Mouse (Mus musculus) CH12.LX (cell line): ENCODE measurements around the gene Abhd12. TPM values are rescaled to one million over a fixed set of nuclear protein-coding genes. Genes with fewer than 3 reads are reported as not detected.

Source experiments
- DNase-seq: peaks from one replicate; pipeline ENCODE4 v3.0.0-alpha.2; 2013; ENCODE audit errors: extremely low read depth
- H3K27ac ChIP-seq: 2 replicates; pipeline ENCODE4 v1.5.1; 2012; ENCODE audit warnings: low read depth, mild to moderate bottlenecking, control low read depth, moderate library complexity; ENCODE audit not compliant: insufficient read depth
- H3K27me3 ChIP-seq: replicated peaks from 2 replicates; pipeline ENCODE3; 2012; ENCODE audit warnings: inconsistent platforms
- H3K36me3 ChIP-seq, 2 experiments: replicated peaks in 1 of 2; 2 replicates each; pipeline versions ENCODE3 to v1.6.1; 2012; ENCODE audit warnings: inconsistent platforms in 1 of 2, low read length in 1 of 2, mild to moderate bottlenecking in 1 of 2, mixed read lengths in 1 of 2, moderate library complexity in 1 of 2; ENCODE audit not compliant: control insufficient read depth in 1 of 2, insufficient read depth in 1 of 2
- H3K4me1 ChIP-seq, 2 experiments: 2 replicates each; pipeline ENCODE4 v1.6.1; 2012; ENCODE audit warnings: inconsistent platforms in 1 of 2, moderate library complexity in 1 of 2; ENCODE audit not compliant: insufficient read depth in 2 of 2, control insufficient read depth in 1 of 2
- H3K4me2 ChIP-seq: 2 replicates; pipeline ENCODE4 v1.6.1; 2012; ENCODE audit warnings: low read depth, mild to moderate bottlenecking, control low read depth; ENCODE audit not compliant: poor library complexity, insufficient read depth, severe bottlenecking
- H3K4me3 ChIP-seq, 3 experiments: fragments of 150-350 bp in 1 of 3; sonication (generic) in 1 of 3; replicated peaks in 1 of 3; 2 replicates each; pipeline versions ENCODE3 to v1.5.1; 2011 to 2012; ENCODE audit warnings: low read depth in 2 of 3, low read length in 2 of 3, mild to moderate bottlenecking in 2 of 3, moderate library complexity in 2 of 3, control low read depth in 1 of 3, improper control_type of control experiment in 1 of 3, inconsistent platforms in 1 of 3, mixed read lengths in 1 of 3; ENCODE audit not compliant: poor library complexity in 1 of 3
- H3K79me2 ChIP-seq: replicated peaks from 2 replicates; pipeline ENCODE4 v1.6.1; 2012; ENCODE audit warnings: mild to moderate bottlenecking, moderate library complexity; ENCODE audit not compliant: control insufficient read depth, poor library complexity, insufficient read depth, severe bottlenecking; ENCODE audit errors: extremely low read depth
- H3K9ac ChIP-seq: 2 replicates; pipeline ENCODE4 v1.6.1; 2012; ENCODE audit warnings: low read depth, mild to moderate bottlenecking, control low read depth, moderate library complexity; ENCODE audit not compliant: insufficient read depth
- H3K9me3 ChIP-seq: replicated peaks from 2 replicates; pipeline ENCODE3; 2012; ENCODE audit warnings: low read length, inconsistent platforms, mixed read lengths
- CHD1 ChIP-seq: IDR thresholded peaks from 2 replicates; pipeline ENCODE4 v1.6.1; 2012; ENCODE audit warnings: low read depth, low read length, improper control_type of control experiment, inconsistent platforms
- CHD2 ChIP-seq: IDR thresholded peaks from 2 replicates; pipeline ENCODE4 v1.6.1; 2011; ENCODE audit warnings: low read length, improper control_type of control experiment
- EP300 ChIP-seq: IDR thresholded peaks from 2 replicates; pipeline ENCODE4 v1.6.1; 2011; ENCODE audit warnings: low read length, improper control_type of control experiment
- ETS1 ChIP-seq: conservative IDR thresholded peaks from 2 replicates; pipeline ENCODE4 v1.6.1; 2012; ENCODE audit warnings: low read depth, mild to moderate bottlenecking, inconsistent platforms, low read length, improper control_type of control experiment, moderate library complexity
- HCFC1 ChIP-seq: IDR thresholded peaks from 2 replicates; pipeline ENCODE4 v1.6.1; 2012; ENCODE audit warnings: low read depth, mild to moderate bottlenecking, inconsistent platforms, low read length, improper control_type of control experiment
- IRF4 ChIP-seq: IDR thresholded peaks from 2 replicates; pipeline ENCODE4 v1.6.1; 2014; ENCODE audit warnings: low read depth, mild to moderate bottlenecking, inconsistent platforms, low read length, improper control_type of control experiment
- JUN ChIP-seq: IDR thresholded peaks from 2 replicates; pipeline ENCODE4 v1.6.1; 2011; ENCODE audit warnings: low read depth, mild to moderate bottlenecking, low read length, improper control_type of control experiment, moderate library complexity; ENCODE audit not compliant: insufficient read depth
- JUND ChIP-seq: conservative IDR thresholded peaks from 2 replicates; pipeline ENCODE4 v1.6.1; 2011; ENCODE audit warnings: low read depth, low read length, improper control_type of control experiment
- KAT2A ChIP-seq: IDR thresholded peaks from 2 replicates; pipeline ENCODE4 v1.6.1; 2012; ENCODE audit warnings: low read length, improper control_type of control experiment, inconsistent platforms; ENCODE audit not compliant: insufficient replicate concordance
- MAFK ChIP-seq: IDR thresholded peaks from 2 replicates; pipeline ENCODE4 v1.6.1; 2011; ENCODE audit warnings: low read length, improper control_type of control experiment; ENCODE audit not compliant: insufficient replicate concordance
- MAZ ChIP-seq: IDR thresholded peaks from 2 replicates; pipeline ENCODE4 v1.6.1; 2012; ENCODE audit warnings: low read depth, mild to moderate bottlenecking, inconsistent platforms, low read length, improper control_type of control experiment, moderate library complexity
- MYC ChIP-seq: IDR thresholded peaks from 2 replicates; pipeline ENCODE4 v1.6.1; 2011; ENCODE audit warnings: low read depth, mild to moderate bottlenecking, improper control_type of control experiment, low read length
- NRF1 ChIP-seq: IDR thresholded peaks from 2 replicates; pipeline ENCODE4 v1.6.1; 2014; ENCODE audit warnings: low read depth, mild to moderate bottlenecking, inconsistent platforms, low read length, improper control_type of control experiment, moderate library complexity
- RAD21 ChIP-seq: IDR thresholded peaks from 2 replicates; pipeline ENCODE4 v1.6.1; 2011; ENCODE audit warnings: low read depth, mild to moderate bottlenecking, low read length, improper control_type of control experiment, moderate library complexity
- RCOR1 ChIP-seq: conservative IDR thresholded peaks from 2 replicates; pipeline ENCODE4 v1.6.1; 2012; ENCODE audit warnings: low read depth, mild to moderate bottlenecking, inconsistent platforms, low read length, improper control_type of control experiment
- SIN3A ChIP-seq: IDR thresholded peaks from 2 replicates; pipeline ENCODE4 v1.6.1; 2012; ENCODE audit warnings: low read length, improper control_type of control experiment, inconsistent platforms
- TBP ChIP-seq: conservative IDR thresholded peaks from 2 replicates; pipeline ENCODE4 v1.6.1; 2011; ENCODE audit warnings: low read depth, low read length, improper control_type of control experiment
- TCF12 ChIP-seq: IDR thresholded peaks from 2 replicates; pipeline ENCODE4 v1.6.1; 2014; ENCODE audit warnings: low read depth, mild to moderate bottlenecking, inconsistent platforms, low read length, improper control_type of control experiment
- UBTF ChIP-seq: IDR thresholded peaks from 2 replicates; pipeline ENCODE4 v1.6.1; 2012; ENCODE audit warnings: low read depth, mild to moderate bottlenecking, inconsistent platforms, low read length, improper control_type of control experiment, moderate library complexity
- USF1 ChIP-seq: IDR thresholded peaks from 2 replicates; pipeline ENCODE4 v1.6.1; 2014; ENCODE audit warnings: low read depth, mild to moderate bottlenecking, inconsistent platforms, low read length, improper control_type of control experiment
- USF2 ChIP-seq: conservative IDR thresholded peaks from 2 replicates; pipeline ENCODE4 v1.6.1; 2011; ENCODE audit warnings: low read depth, low read length, improper control_type of control experiment
- ZKSCAN1 ChIP-seq: IDR thresholded peaks from 2 replicates; pipeline ENCODE4 v1.6.1; 2012; ENCODE audit warnings: low read depth, inconsistent platforms, low read length, improper control_type of control experiment, borderline replicate concordance
- dilution Hi-C: fragments of 300-500 bp; cut with MboI; formaldehyde crosslinking; loops from 2 replicates; pipeline ENCODE4 v1.14.3; 2020; ENCODE audit warnings: low sequenced_read_pairs; ENCODE audit not compliant: extremely low pct_unique_long_range_greater_than_20kb, extremely low pct_ligation_motif_present
- in situ Hi-C: fragments of 300-500 bp; cut with MboI; formaldehyde crosslinking; loops from 3 replicates; pipeline ENCODE4 v1.14.3; 2019; ENCODE audit warnings: low sequenced_read_pairs, low pct_ligation_motif_present, low pct_unique_long_range_greater_than_20kb, mixed read lengths
- polyA plus RNA-seq: library from polyadenylated mRNA; unstranded; fragments of >175 nt; gene quantifications from 2 replicates; pipeline ENCODE4 v1.2.1, GENCODE M21; 2012; ENCODE audit warnings: low read depth; ENCODE audit not compliant: insufficient read length
- total RNA-seq, 2 experiments: library from RNA; depleted of rRNA; stranded (reverse); fragments of 300-350 nt in 1 of 2; fragments of >200 nt in 1 of 2; gene quantifications; 2 replicates each; pipeline ENCODE4 v1.2.3; 2012 to 2014

Gene Abhd12
- total and polyA plus RNA-seq, 3 experiments, result 43.6 to 51.5 (median 51.3) TPM

DNA sequence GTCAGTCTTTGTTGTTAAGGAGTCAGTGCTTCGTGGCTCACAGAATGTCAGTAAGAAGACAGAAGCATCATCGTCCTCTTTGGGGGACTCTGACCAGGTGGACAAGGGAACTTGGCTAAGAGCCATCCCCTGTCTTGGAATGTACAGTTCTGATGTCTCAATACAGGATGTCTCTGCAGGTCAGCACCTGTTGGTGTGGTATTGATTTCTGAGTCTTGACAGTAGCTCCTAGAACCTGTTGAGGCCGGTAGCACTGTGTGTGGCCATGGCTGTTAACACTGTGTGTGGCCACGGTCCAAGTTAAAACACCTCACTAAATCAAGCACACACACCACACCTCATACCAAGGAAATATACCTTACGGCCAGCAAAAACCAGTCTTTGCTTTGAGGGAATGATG, 103.9 kb downstream of the Abhd12 start:
- DNase-seq, result no peak
- Histone ChIP-seq H3K4me2 (no peak overlapping the region), H3K79me2 (peaks cover 3% of the 10 kb centered on the region), H3K27ac (no peak overlapping the region), H3K9me3 (no peaks in the 10 kb centered on the region), H3K4me3 (no peak overlapping the region), H3K9ac (no peak overlapping the region), H3K4me1 (no peaks in the 10 kb centered on the region), H3K36me3 (peaks cover 46 to 86% of the 10 kb centered on the region in 2 experiments), H3K27me3 (no peaks in the 10 kb centered on the region)
- in situ Hi-C loops (no loop called here), dilution Hi-C loops (no loop called here)
- no peak for TF ChIP-seq MAZ
- no peak for TF ChIP-seq JUN
- no peak for TF ChIP-seq CHD2
- no peak for TF ChIP-seq JUND
- TF ChIP-seq RAD21, result no peak
- TF ChIP-seq NRF1, result no peak
- TF ChIP-seq MAFK, result no peak
- no peak for TF ChIP-seq RCOR1
- TF ChIP-seq KAT2A, result no peak
- no peak for TF ChIP-seq ETS1
- TF ChIP-seq HCFC1, result no peak
- TF ChIP-seq TBP, result no peak
- TF ChIP-seq USF2, result no peak
- TF ChIP-seq CHD1, result no peak
- TF ChIP-seq USF1, result no peak
- no peak for TF ChIP-seq EP300
- TF ChIP-seq SIN3A, result no peak
- TF ChIP-seq MYC, result no peak
- no peak for TF ChIP-seq TCF12
- no peak for TF ChIP-seq UBTF

DNA sequence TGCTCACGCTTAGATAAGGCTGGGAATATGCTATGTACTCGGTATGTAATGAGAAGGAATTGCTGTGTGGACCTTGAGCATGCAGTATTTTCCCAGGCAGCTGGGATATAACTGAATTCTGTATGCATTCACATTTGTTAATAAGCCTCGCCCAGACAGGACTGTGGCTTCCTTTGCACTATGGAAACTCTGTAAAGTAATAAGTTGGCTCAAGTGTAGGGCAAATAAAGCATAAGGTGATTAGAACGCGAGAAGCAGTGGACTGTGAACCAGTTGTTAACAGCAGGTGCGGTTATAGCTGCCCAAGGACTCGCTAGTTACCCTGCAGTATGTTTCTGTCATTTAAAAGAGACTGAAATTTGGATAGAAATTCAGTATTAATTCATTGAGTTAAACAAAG, 106.5 kb downstream of the Abhd12 start:
- in situ Hi-C loops, result no loop called here
- no peaks in the 10 kb centered on the region for H3K4me1 ChIP-seq
- H3K36me3 ChIP-seq, result peaks cover 46 to 89% of the 10 kb centered on the region in 2 experiments
- no peak for TF ChIP-seq ZKSCAN1
- TF ChIP-seq EP300, result no peak
- TF ChIP-seq IRF4, result no peak
- no peak for TF ChIP-seq JUND
- no peak for TF ChIP-seq USF2
- peaks cover 3% of the 10 kb centered on the region for H3K79me2 ChIP-seq
- no peak overlapping the region for H3K4me3 ChIP-seq
- H3K9ac ChIP-seq, result no peak overlapping the region
- no peak overlapping the region for H3K4me2 ChIP-seq
- no peak overlapping the region for H3K27ac ChIP-seq
- no peaks in the 10 kb centered on the region for H3K9me3 ChIP-seq
- no peaks in the 10 kb centered on the region for H3K27me3 ChIP-seq
- dilution Hi-C loops, result no loop called here
- no peak for DNase-seq
